Mouse (Mus musculus): ENCODE measurements around the gene Rnf114. TPM values are rescaled to one million over a fixed set of nuclear protein-coding genes. Genes with fewer than 3 reads are reported as not detected.

Rnf114 gene
- polyA plus RNA-seq (2014; fragmentation: Illumina TruSeq; extraction: RNeasy Lipid Tissue Mini Kit (QIAGEN cat#74804); ENCODE audit: low read depth, low replicate concordance): 22.4 TPM

GRCm38 (mm10) chr2:167491757-167492708 lies at the start of gene Rnf114:
Gene Rnf114, plus strand, starts transcription at chr2:167492645.

GRCm38 (mm10) chr2:167492713-167493636 lies 530 bp downstream of the Rnf114 start, which contains the start of gene Spata2:
Gene Spata2, minus strand, starts transcription at chr2:167492887.

DNA sequence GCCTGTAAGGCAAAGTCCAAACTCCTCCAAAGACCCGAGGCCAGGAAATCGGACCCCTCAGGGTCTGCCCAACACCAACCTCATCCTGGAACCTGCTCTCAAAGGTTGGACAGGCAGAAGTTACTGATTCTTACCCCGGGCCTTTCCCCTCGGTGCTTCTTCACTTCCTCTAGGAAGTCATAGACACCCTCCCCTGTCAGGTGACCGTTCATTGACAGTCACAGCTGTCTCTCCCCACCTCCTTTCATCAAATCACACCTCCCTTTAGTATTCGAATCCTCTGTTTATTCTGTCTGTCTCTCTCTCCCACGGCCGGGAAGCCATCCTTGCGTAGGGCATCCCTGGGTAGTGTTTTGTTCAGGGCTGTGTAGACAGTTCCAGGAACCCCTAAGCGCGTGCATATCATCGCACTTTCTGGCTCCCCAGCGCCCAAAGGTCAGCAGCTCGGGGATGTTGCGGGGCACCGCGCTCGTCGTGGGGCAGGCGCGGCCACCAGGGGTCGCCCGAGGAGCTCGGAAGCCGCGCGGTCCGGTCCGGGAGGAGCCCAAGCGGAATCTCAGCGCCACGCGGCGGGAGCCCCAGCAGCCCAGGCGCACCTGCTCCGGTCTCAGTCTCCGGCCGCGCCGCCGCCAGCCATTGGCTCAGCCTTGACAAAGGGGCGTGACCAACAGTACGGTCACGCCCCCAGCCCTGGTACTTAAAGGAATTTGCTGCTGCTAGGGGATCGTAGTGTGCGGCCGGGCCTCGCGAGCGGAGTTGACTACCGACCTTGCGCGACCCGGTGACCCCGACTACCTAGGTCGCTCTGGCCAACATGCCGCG lies 45.2 kb downstream of the Rnf114 start, which contains the start of gene Snai1:
Snai1 (plus strand) TSS at position 720 of the 822 bp plus-strand sequence.

Other genes with a start within 250 kb of the Rnf114 start
- gene B4galt5, start 143.5 kb upstream of the Rnf114 start, polyA plus RNA-seq (2014; fragmentation: Illumina TruSeq; extraction: RNeasy Lipid Tissue Mini Kit (QIAGEN cat#74804); ENCODE audit: low read depth, low replicate concordance): 7.6 TPM
- gene Slc9a8, start 70.9 kb upstream of the Rnf114 start, polyA plus RNA-seq (2014; fragmentation: Illumina TruSeq; extraction: RNeasy Lipid Tissue Mini Kit (QIAGEN cat#74804); ENCODE audit: low read depth, low replicate concordance): 19.8 TPM
- gene Spata2, start 242 bp downstream of the Rnf114 start, polyA plus RNA-seq (2014; fragmentation: Illumina TruSeq; extraction: RNeasy Lipid Tissue Mini Kit (QIAGEN cat#74804); ENCODE audit: low read depth, low replicate concordance): 5.5 TPM
- 0.47 TPM for gene Snai1, start 45.5 kb downstream of the Rnf114 start, polyA plus RNA-seq (2014; fragmentation: Illumina TruSeq; extraction: RNeasy Lipid Tissue Mini Kit (QIAGEN cat#74804); ENCODE audit: low read depth, low replicate concordance)
- gene Ube2v1, start 139.4 kb downstream of the Rnf114 start, polyA plus RNA-seq (2014; fragmentation: Illumina TruSeq; extraction: RNeasy Lipid Tissue Mini Kit (QIAGEN cat#74804); ENCODE audit: low read depth, low replicate concordance): 83.5 TPM
- gene Gm20431, start 168.9 kb downstream of the Rnf114 start, polyA plus RNA-seq (2014; fragmentation: Illumina TruSeq; extraction: RNeasy Lipid Tissue Mini Kit (QIAGEN cat#74804); ENCODE audit: low read depth, low replicate concordance): not detected
- gene Cebpb, start 196.3 kb downstream of the Rnf114 start, polyA plus RNA-seq (2014; fragmentation: Illumina TruSeq; extraction: RNeasy Lipid Tissue Mini Kit (QIAGEN cat#74804); ENCODE audit: low read depth, low replicate concordance): 96.5 TPM
- gene Tmem189, start 197.2 kb downstream of the Rnf114 start, polyA plus RNA-seq (2014; fragmentation: Illumina TruSeq; extraction: RNeasy Lipid Tissue Mini Kit (QIAGEN cat#74804); ENCODE audit: low read depth, low replicate concordance): 6.0 TPM